ENCODE assay signal across 8 mouse cellular contexts in the genomic region with DNA sequence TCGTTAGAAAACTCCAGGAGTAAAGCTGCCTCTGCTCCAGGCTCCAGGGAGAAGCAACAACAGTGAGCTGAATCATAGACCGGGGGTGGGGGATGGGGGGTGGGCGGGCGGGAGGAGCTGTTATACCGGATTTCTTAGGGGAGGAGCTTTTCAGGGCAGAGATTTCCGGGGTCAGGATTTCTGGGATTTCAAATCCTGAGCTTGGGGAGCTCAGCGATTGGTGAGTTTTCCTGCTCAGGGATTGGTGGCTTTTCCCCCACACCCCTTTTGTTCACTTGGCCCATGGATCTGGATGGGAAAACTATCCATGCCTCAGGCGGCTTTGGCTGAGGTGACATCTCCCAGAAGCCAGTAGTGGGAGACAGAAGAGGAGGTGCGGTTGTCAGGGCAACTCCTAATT. TPM values are rescaled to one million over a fixed set of nuclear protein-coding genes. Genes with fewer than 3 reads are reported as not detected.
A peak's percentile ranks its signal among the peaks of the same experiment; 100 is the strongest.
DNase-seq lines count a peak whose midpoint lies in the region; ATAC-seq and TF ChIP-seq lines count a peak whose summit lies in the region.

No protein-coding gene starts in this region.

- 0% methylated on average over 8 of the region's 9 CpGs for WGBS in forebrain, embryonic 11.5 days
- 8% methylated on average over 9 of the region's 9 CpGs for WGBS in heart, postnatal 0 days
- 22% methylated on average over 9 of the region's 9 CpGs for WGBS in liver, embryonic 12.5 days (ENCODE audit: insufficient replicate concordance)
- 4% methylated on average over 9 of the region's 9 CpGs for WGBS in neural tube, embryonic 13.5 days

- H3K27ac ChIP-seq in forebrain, embryonic 11.5 days (ENCODE audit: low read depth, low read length): peak overlapping the region; percentile 92
- peak overlapping the region; percentile 92 for H3K27ac ChIP-seq in heart, postnatal 0 days (ENCODE audit: low read depth)
- H3K27ac ChIP-seq in liver, embryonic 12.5 days: peak overlapping the region; percentile 86
- peak overlapping the region; percentile 89 for H3K27ac ChIP-seq in neural tube, embryonic 13.5 days (replicated peaks)

- H3K27me3 ChIP-seq in forebrain, embryonic 11.5 days (ENCODE audit: control insufficient read depth, insufficient read depth, low read length): no peaks in the 10 kb centered on the region
- no peaks in the 10 kb centered on the region for H3K27me3 ChIP-seq in heart, postnatal 0 days (ENCODE audit: control insufficient read depth, insufficient read depth, low read length)
- H3K27me3 ChIP-seq in liver, embryonic 12.5 days (replicated peaks): no peaks in the 10 kb centered on the region
- H3K27me3 ChIP-seq in neural tube, embryonic 13.5 days: no peaks in the 10 kb centered on the region

- H3K9ac ChIP-seq in forebrain, embryonic 11.5 days (ENCODE audit: low read length): peak overlapping the region; percentile 48
- H3K9ac ChIP-seq in heart, postnatal 0 days (replicated peaks; ENCODE audit: low read depth, low read length): 0 out of 2 replicates have a peak overlapping the region, but pooled peaks have one; percentile 30
- H3K9ac ChIP-seq in liver, embryonic 12.5 days: peak overlapping the region; percentile 89
- H3K9ac ChIP-seq in neural tube, embryonic 13.5 days: peak overlapping the region; percentile 56

- H3K4me3 ChIP-seq in forebrain, embryonic 11.5 days (ENCODE audit: low read depth, low read length): no peak overlapping the region; the same call in 1 of the 2 replicates
- H3K4me3 ChIP-seq in heart, postnatal 0 days (ENCODE audit: low read depth, low read length): 0 out of 2 replicates have a peak overlapping the region, but pooled peaks have one; percentile 5
- H3K4me3 ChIP-seq in liver, embryonic 12.5 days: peak overlapping the region; percentile 87; the same call in 1 of the 2 replicates
- peak overlapping the region; percentile 22 for H3K4me3 ChIP-seq in neural tube, embryonic 13.5 days

- no peak for TF ChIP-seq CTCF in heart, postnatal 0 days (IDR thresholded peaks at IDR 0.05; ENCODE audit: low read depth)

- peak; percentile 53 for DNase-seq in cerebellum, adult 9-11 months
- no peak for DNase-seq in cerebellum, postnatal 36 days
- DNase-seq in forebrain, embryonic 11.5 days (ENCODE audit: low spot score): peak; percentile 81
- peak; percentile 91 for DNase-seq in heart, postnatal 0 days (ENCODE audit: low spot score)
- DNase-seq in kidney, postnatal 36 days: peak; percentile 73 to 86
- no peak for DNase-seq in thymus, postnatal 0 days (ENCODE audit: low spot score)

- H3K4me2 ChIP-seq in forebrain, embryonic 11.5 days (ENCODE audit: low read depth, low read length, severe bottlenecking): peak overlapping the region; percentile 56
- peak overlapping the region; percentile 67 for H3K4me2 ChIP-seq in heart, postnatal 0 days (ENCODE audit: low read depth, low read length)
- H3K4me2 ChIP-seq in liver, embryonic 12.5 days: peak overlapping the region; percentile 91
- peak overlapping the region; percentile 91 for H3K4me2 ChIP-seq in neural tube, embryonic 13.5 days

- no peak for TF ChIP-seq EP300 in heart, postnatal 0 days (IDR thresholded peaks at IDR 0.05; ENCODE audit: low read depth)

- peak; percentile 57 for ATAC-seq in forebrain, embryonic 11.5 days (replicated peaks; ENCODE audit: low FRiP score)
- peak; percentile 15 for ATAC-seq in heart, postnatal 0 days (ENCODE audit: insufficient read depth, low read depth)
- ATAC-seq in liver, embryonic 12.5 days: no peak
- ATAC-seq in neural tube, embryonic 13.5 days (ENCODE audit: low read depth): peak; percentile 3; the same call in 1 of the 2 replicates

- peaks cover 16% of the 10 kb centered on the region for H3K4me1 ChIP-seq in forebrain, embryonic 11.5 days (replicated peaks; ENCODE audit: control insufficient read depth, insufficient read depth, low read length)
- peaks cover 35% of the 10 kb centered on the region for H3K4me1 ChIP-seq in heart, postnatal 0 days (ENCODE audit: control insufficient read depth, insufficient read depth)
- peaks cover 71% of the 10 kb centered on the region for H3K4me1 ChIP-seq in liver, embryonic 12.5 days
- H3K4me1 ChIP-seq in neural tube, embryonic 13.5 days (replicated peaks): peaks cover 56% of the 10 kb centered on the region

- H3K9me3 ChIP-seq in forebrain, embryonic 11.5 days (ENCODE audit: control insufficient read depth, low read length): no peaks in the 10 kb centered on the region
- H3K9me3 ChIP-seq in heart, postnatal 0 days (replicated peaks; ENCODE audit: control insufficient read depth, low read length): no peaks in the 10 kb centered on the region
- H3K9me3 ChIP-seq in liver, embryonic 12.5 days (replicated peaks): no peaks in the 10 kb centered on the region
- H3K9me3 ChIP-seq in neural tube, embryonic 13.5 days: no peaks in the 10 kb centered on the region

- H3K36me3 ChIP-seq in forebrain, embryonic 11.5 days (ENCODE audit: control insufficient read depth, insufficient read depth, low read length): peaks cover 7% of the 10 kb centered on the region
- H3K36me3 ChIP-seq in heart, postnatal 0 days (replicated peaks; ENCODE audit: control insufficient read depth, insufficient read depth, low read length): peaks cover 28% of the 10 kb centered on the region
- H3K36me3 ChIP-seq in liver, embryonic 12.5 days: peaks cover 48% of the 10 kb centered on the region
- peaks cover 34% of the 10 kb centered on the region for H3K36me3 ChIP-seq in neural tube, embryonic 13.5 days

RNA-seq across cellular contexts. Expression of a gene that starts 1.5 kb away (rescaled TPM):
- 27.8 and 29.3 TPM in 2 replicates for polyA plus RNA-seq in forebrain, embryonic 11.5 days (2014; fragmentation: Nextera tagmentation; extraction: Ambion mirVana)
- 21.9 and 40.1 TPM in 2 replicates for total RNA-seq in heart, postnatal 0 days (2014; rRNA removed; ENCODE audit: low replicate concordance)
- 12.4 and 14.3 TPM in 2 replicates for polyA plus RNA-seq in heart, postnatal 0 days (2015; fragmentation: Nextera tagmentation; extraction: Ambion mirVana)
- 9.4 and 10.1 TPM in 2 replicates for polyA plus RNA-seq in liver, embryonic 12.5 days (2016; fragmentation: Nextera tagmentation; extraction: Ambion mirVana)
- polyA plus RNA-seq in neural tube, embryonic 13.5 days (2015; fragmentation: Nextera tagmentation; extraction: Ambion mirVana): 14.6 and 18.2 TPM in 2 replicates
- 12.0 and 14.1 TPM in 2 replicates for polyA plus RNA-seq in thymus, postnatal 0 days (2015; fragmentation: Nextera tagmentation; extraction: Ambion mirVana)

RNA-seq across cellular contexts. Expression of a gene that starts 6.9 kb away (rescaled TPM):
- 134 and 151 TPM in 2 replicates for polyA plus RNA-seq in forebrain, embryonic 11.5 days (2014; fragmentation: Nextera tagmentation; extraction: Ambion mirVana)
- total RNA-seq in heart, postnatal 0 days (2014; rRNA removed; ENCODE audit: low replicate concordance): 37.7 and 38.9 TPM in 2 replicates
- polyA plus RNA-seq in heart, postnatal 0 days (2015; fragmentation: Nextera tagmentation; extraction: Ambion mirVana): 28.6 and 32.0 TPM in 2 replicates
- 72.2 TPM in 2 replicates for polyA plus RNA-seq in liver, embryonic 12.5 days (2016; fragmentation: Nextera tagmentation; extraction: Ambion mirVana)
- 49.2 and 56.4 TPM in 2 replicates for polyA plus RNA-seq in neural tube, embryonic 13.5 days (2015; fragmentation: Nextera tagmentation; extraction: Ambion mirVana)
- 124 and 133 TPM in 2 replicates for polyA plus RNA-seq in thymus, postnatal 0 days (2015; fragmentation: Nextera tagmentation; extraction: Ambion mirVana)

RNA-seq across cellular contexts. Expression of a gene that starts 52.9 kb away (rescaled TPM):
- 13.9 and 14.3 TPM in 2 replicates for polyA plus RNA-seq in forebrain, embryonic 11.5 days (2014; fragmentation: Nextera tagmentation; extraction: Ambion mirVana)
- total RNA-seq in heart, postnatal 0 days (2014; rRNA removed; ENCODE audit: low replicate concordance): 2.3 and 3.7 TPM in 2 replicates
- polyA plus RNA-seq in heart, postnatal 0 days (2015; fragmentation: Nextera tagmentation; extraction: Ambion mirVana): 1.5 TPM in 2 replicates
- 0.56 and 0.62 TPM in 2 replicates for polyA plus RNA-seq in liver, embryonic 12.5 days (2016; fragmentation: Nextera tagmentation; extraction: Ambion mirVana)
- polyA plus RNA-seq in neural tube, embryonic 13.5 days (2015; fragmentation: Nextera tagmentation; extraction: Ambion mirVana): 50.0 and 54.0 TPM in 2 replicates
- 0.51 and 0.74 TPM in 2 replicates for polyA plus RNA-seq in thymus, postnatal 0 days (2015; fragmentation: Nextera tagmentation; extraction: Ambion mirVana)

Comparison
In these comparisons a context has a peak if more than half of its experiments do, and no peak if none do; other contexts are left out.
1. DNase-seq: peak in cerebellum, adult 9-11 months (single experiment), forebrain, embryonic 11.5 days (single experiment), heart, postnatal 0 days (single experiment) and kidney, postnatal 36 days (2 of 2); none in cerebellum, postnatal 36 days (0 of 2) and thymus, postnatal 0 days (single experiment).
2. H3K9ac ChIP-seq: peak in every context shown above with its lines; median percentile 89 in liver, embryonic 12.5 days; 56 in neural tube, embryonic 13.5 days; 48 in forebrain, embryonic 11.5 days; 30 in heart, postnatal 0 days.
3. Peak in every context shown above with its lines, with median percentiles within 50 percentile points of each other: H3K27ac ChIP-seq and H3K4me2 ChIP-seq.